Mouse (Mus musculus): Measurements from ENCODE around the gene Fap. TPM values are rescaled to one million over a fixed set of nuclear protein-coding genes. Genes with fewer than 3 reads are reported as not detected.

Fap gene
- polyA plus RNA-seq, 1 experiment from 2014 or later = 3.6 TPM

- no peak overlapping the region for H3K9ac ChIP-seq (ENCODE audit: low read length)
- no peaks in the 10 kb centered on the region for H3K27me3 ChIP-seq (ENCODE audit: control insufficient read depth, insufficient read depth, low read depth, low read length)
- ATAC-seq (ENCODE audit: low read depth) = no peak
- no peaks in the 10 kb centered on the region for H3K4me1 ChIP-seq (replicated peaks; ENCODE audit: control insufficient read depth, insufficient read depth, low read length)
- H3K27ac ChIP-seq (ENCODE audit: low read length) = no peak overlapping the region
- H3K4me2 ChIP-seq (ENCODE audit: low read depth, low read length) = no peak overlapping the region
- 78% methylated on average over 3 of the region's 3 CpGs for WGBS
- H3K9me3 ChIP-seq (ENCODE audit: control insufficient read depth, low read length) = no peaks in the 10 kb centered on the region
- H3K36me3 ChIP-seq (ENCODE audit: control insufficient read depth, insufficient read depth, low read length) = no peaks in the 10 kb centered on the region
- no peak overlapping the region for H3K4me3 ChIP-seq (ENCODE audit: low read length)
Observed at GRCm38 (mm10) chr2:62484906-62485305, 89.0 kb downstream of the Fap start.

GRCm38 (mm10) chr2:62483550-62483949 is 90.3 kb downstream of the Fap start, which contains the start of gene Gcg:
Gene Gcg (minus strand): TSS chr2:62483650.
- no peak within 1 kb of the TSS for H3K4me2 ChIP-seq (ENCODE audit: low read depth, low read length)
- no peak for ATAC-seq (ENCODE audit: low read depth)
- no peak within 1 kb of the TSS for H3K4me3 ChIP-seq (ENCODE audit: low read length)
- no peak within 1 kb of the TSS for H3K9ac ChIP-seq (ENCODE audit: low read length)
- H3K27ac ChIP-seq (ENCODE audit: low read length) = no peak within 1 kb of the TSS
- H3K9me3 ChIP-seq (ENCODE audit: control insufficient read depth, low read length) = no peaks in the 10 kb centered on the region
- H3K36me3 ChIP-seq (ENCODE audit: control insufficient read depth, insufficient read depth, low read length) = no peaks in the 10 kb centered on the region
- H3K27me3 ChIP-seq (ENCODE audit: control insufficient read depth, insufficient read depth, low read depth, low read length) = no peaks in the 10 kb centered on the region
- WGBS = 74% methylated on average over 9 of the region's 9 CpGs
- no peaks in the 10 kb centered on the region for H3K4me1 ChIP-seq (replicated peaks; ENCODE audit: control insufficient read depth, insufficient read depth, low read length)

DNA sequence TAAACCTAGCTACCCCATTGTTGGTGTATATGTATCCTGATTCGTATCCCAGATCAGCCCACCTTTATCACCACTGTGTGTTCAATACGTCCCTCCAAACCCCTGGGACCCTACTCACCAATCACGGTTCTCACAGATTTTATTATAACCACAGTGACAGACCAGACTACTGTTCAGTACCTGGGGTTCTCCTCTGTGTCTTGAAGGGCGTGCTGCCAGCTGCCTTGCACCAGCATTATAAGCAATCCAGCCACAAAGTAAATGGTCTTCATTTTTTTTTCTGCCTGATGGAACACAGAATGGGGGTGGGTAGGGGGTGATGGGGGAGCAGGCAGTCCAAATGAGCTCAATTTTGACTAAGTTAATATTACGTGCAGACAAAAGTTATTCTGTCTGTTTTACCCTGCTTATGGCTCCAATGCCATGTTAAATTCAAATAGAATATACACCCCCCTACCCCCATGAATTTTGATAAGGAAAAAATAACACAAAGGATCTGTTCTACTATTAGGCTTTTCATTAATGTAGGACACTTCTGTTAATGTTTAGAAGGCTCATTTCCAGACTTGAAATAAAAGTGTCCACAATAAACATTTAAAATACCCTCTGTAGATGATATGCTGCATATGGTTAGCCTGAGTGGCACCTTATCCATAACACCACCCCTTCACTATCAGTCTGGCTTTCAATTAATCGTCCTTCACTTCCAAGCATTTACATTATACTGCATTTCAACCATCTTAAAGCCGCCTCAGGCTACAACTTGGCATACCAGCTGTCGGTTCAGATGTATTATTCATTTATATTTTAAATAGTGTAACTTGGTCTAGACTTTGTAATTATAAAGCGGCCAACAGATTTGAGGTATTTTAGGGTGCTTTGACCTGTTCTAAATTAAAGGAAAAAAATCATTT is 93.3 kb downstream of the Fap start:
- ATAC-seq (ENCODE audit: low read depth) = no peak
- H3K27ac ChIP-seq (ENCODE audit: low read length) = no peak overlapping the region
- H3K4me3 ChIP-seq (ENCODE audit: low read length) = no peak overlapping the region
- no peak overlapping the region for H3K9ac ChIP-seq (ENCODE audit: low read length)
- no peaks in the 10 kb centered on the region for H3K9me3 ChIP-seq (ENCODE audit: control insufficient read depth, low read length)
- no peaks in the 10 kb centered on the region for H3K27me3 ChIP-seq (ENCODE audit: control insufficient read depth, insufficient read depth, low read depth, low read length)
- WGBS = 51% methylated on average over 9 of the region's 9 CpGs
- no peaks in the 10 kb centered on the region for H3K4me1 ChIP-seq (replicated peaks; ENCODE audit: control insufficient read depth, insufficient read depth, low read length)
- no peaks in the 10 kb centered on the region for H3K36me3 ChIP-seq (ENCODE audit: control insufficient read depth, insufficient read depth, low read length)
- no peak overlapping the region for H3K4me2 ChIP-seq (ENCODE audit: low read depth, low read length)

DNA sequence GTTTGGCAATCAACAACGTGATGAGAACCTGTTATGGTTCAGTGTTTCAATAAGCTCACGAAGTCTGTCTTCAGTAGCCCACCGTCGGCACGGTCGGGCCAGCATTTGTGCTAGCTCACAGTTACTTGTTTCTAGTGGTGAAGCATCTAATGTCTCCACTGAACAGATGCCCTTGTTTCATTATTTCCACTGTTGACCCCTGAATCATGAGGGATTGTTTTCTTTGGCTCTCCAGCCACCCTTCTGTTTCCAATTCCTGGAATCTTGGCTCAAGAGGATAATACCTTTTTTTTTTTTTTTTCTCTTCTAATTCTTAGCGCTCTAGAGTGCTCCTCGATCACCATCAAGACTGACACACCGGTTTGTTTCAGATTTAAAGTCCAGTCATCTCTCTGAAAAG is 104.3 kb downstream of the Fap start:
- Histone ChIP-seq H3K27ac (ENCODE audit: low read length) (no peak overlapping the region), H3K4me2 (ENCODE audit: low read depth, low read length) (no peak overlapping the region), H3K9ac (ENCODE audit: low read length) (no peak overlapping the region), H3K4me1 (replicated peaks; ENCODE audit: control insufficient read depth, insufficient read depth, low read length) (0 out of 2 replicates have a peak, but pooled peaks cover 3% of the 10 kb centered on the region), H3K36me3 (ENCODE audit: control insufficient read depth, insufficient read depth, low read length) (no peaks in the 10 kb centered on the region), H3K4me3 (ENCODE audit: low read length) (no peak overlapping the region), H3K27me3 (ENCODE audit: control insufficient read depth, insufficient read depth, low read depth, low read length) (no peaks in the 10 kb centered on the region), H3K9me3 (ENCODE audit: control insufficient read depth, low read length) (no peaks in the 10 kb centered on the region)
- ATAC-seq (ENCODE audit: low read depth) = no peak
- WGBS = 80% methylated on average over 9 of the region's 9 CpGs

- no peaks in the 10 kb centered on the region for H3K9me3 ChIP-seq (ENCODE audit: control insufficient read depth, low read length)
- no peaks in the 10 kb centered on the region for H3K4me1 ChIP-seq (replicated peaks; ENCODE audit: control insufficient read depth, insufficient read depth, low read length)
- 73% methylated on average over 2 of the region's 2 CpGs for WGBS
- H3K27ac ChIP-seq (ENCODE audit: low read length) = no peak overlapping the region
- H3K4me2 ChIP-seq (ENCODE audit: low read depth, low read length) = no peak overlapping the region
- H3K4me3 ChIP-seq (ENCODE audit: low read length) = no peak overlapping the region
- H3K36me3 ChIP-seq (ENCODE audit: control insufficient read depth, insufficient read depth, low read length) = no peaks in the 10 kb centered on the region
- ATAC-seq (ENCODE audit: low read depth) = no peak
- no peak overlapping the region for H3K9ac ChIP-seq (ENCODE audit: low read length)
- no peaks in the 10 kb centered on the region for H3K27me3 ChIP-seq (ENCODE audit: control insufficient read depth, insufficient read depth, low read depth, low read length)
Observed at GRCm38 (mm10) chr2:62463287-62463686, 110.6 kb downstream of the Fap start.

- no peaks in the 10 kb centered on the region for H3K9me3 ChIP-seq (ENCODE audit: control insufficient read depth, low read length)
- 72% methylated on average over 2 of the region's 2 CpGs for WGBS
- no peaks in the 10 kb centered on the region for H3K4me1 ChIP-seq (replicated peaks; ENCODE audit: control insufficient read depth, insufficient read depth, low read length)
- H3K9ac ChIP-seq (ENCODE audit: low read length) = no peak overlapping the region
- H3K4me3 ChIP-seq (ENCODE audit: low read length) = no peak overlapping the region
- no peaks in the 10 kb centered on the region for H3K27me3 ChIP-seq (ENCODE audit: control insufficient read depth, insufficient read depth, low read depth, low read length)
- H3K36me3 ChIP-seq (ENCODE audit: control insufficient read depth, insufficient read depth, low read length) = no peaks in the 10 kb centered on the region
- no peak overlapping the region for H3K27ac ChIP-seq (ENCODE audit: low read length)
- no peak overlapping the region for H3K4me2 ChIP-seq (ENCODE audit: low read depth, low read length)
- ATAC-seq (ENCODE audit: low read depth) = no peak
Observed at GRCm38 (mm10) chr2:62462174-62462573, 111.7 kb downstream of the Fap start.

- no peak for ATAC-seq (ENCODE audit: low read depth)
- Histone ChIP-seq H3K9ac (ENCODE audit: low read length) (no peak overlapping the region), H3K9me3 (ENCODE audit: control insufficient read depth, low read length) (no peaks in the 10 kb centered on the region), H3K4me3 (ENCODE audit: low read length) (no peak overlapping the region), H3K4me2 (ENCODE audit: low read depth, low read length) (no peak overlapping the region), H3K27ac (ENCODE audit: low read length) (no peak overlapping the region), H3K27me3 (ENCODE audit: control insufficient read depth, insufficient read depth, low read depth, low read length) (no peaks in the 10 kb centered on the region), H3K4me1 (replicated peaks; ENCODE audit: control insufficient read depth, insufficient read depth, low read length) (no peaks in the 10 kb centered on the region), H3K36me3 (ENCODE audit: control insufficient read depth, insufficient read depth, low read length) (no peaks in the 10 kb centered on the region)
- WGBS = 85% methylated on average over 12 of the region's 12 CpGs
Observed at GRCm38 (mm10) chr2:62460815-62461450, 112.9 kb downstream of the Fap start.

- Histone ChIP-seq H3K9ac (ENCODE audit: low read length) (no peak overlapping the region), H3K9me3 (ENCODE audit: control insufficient read depth, low read length) (no peaks in the 10 kb centered on the region), H3K4me2 (ENCODE audit: low read depth, low read length) (no peak overlapping the region), H3K4me3 (ENCODE audit: low read length) (no peak overlapping the region), H3K4me1 (replicated peaks; ENCODE audit: control insufficient read depth, insufficient read depth, low read length) (no peaks in the 10 kb centered on the region), H3K27me3 (ENCODE audit: control insufficient read depth, insufficient read depth, low read depth, low read length) (no peaks in the 10 kb centered on the region), H3K27ac (ENCODE audit: low read length) (no peak overlapping the region), H3K36me3 (ENCODE audit: control insufficient read depth, insufficient read depth, low read length) (no peaks in the 10 kb centered on the region)
- ATAC-seq (ENCODE audit: low read depth) = no peak
- 67% methylated on average over 7 of the region's 7 CpGs for WGBS
Observed at GRCm38 (mm10) chr2:62460231-62460710, 113.6 kb downstream of the Fap start.
